Mouse (Mus musculus) induced T-regulatory cell, adult 2 months (primary cell): ENCODE measurements around the gene Scamp1.

ENCODE experiments used
- DNase-seq: peaks from one replicate; pipeline ENCODE4 v3.0.0-alpha.2; 2012; ENCODE audit warnings: low read depth

Gene Scamp1

DNA sequence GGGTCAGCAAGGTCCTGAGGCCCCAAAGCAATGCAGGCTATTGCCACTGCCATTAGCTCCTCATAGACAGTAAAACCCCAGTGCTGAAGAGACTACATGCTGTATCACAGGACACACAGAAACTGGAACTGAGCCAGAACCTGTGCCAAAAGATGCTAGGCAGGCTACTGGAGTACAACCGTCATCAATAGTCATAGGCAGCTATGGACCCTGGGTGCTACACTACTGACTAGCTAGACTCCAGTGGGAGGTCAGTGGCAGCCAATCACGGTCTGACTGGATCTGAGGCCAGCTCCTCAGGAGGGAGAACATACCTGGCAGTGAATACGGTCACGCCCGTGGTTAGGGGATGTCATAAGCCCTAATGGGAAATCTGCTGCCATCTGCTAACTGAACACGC, 14.4 kb downstream of the Scamp1 start:
- DNase-seq = no peak

DNA sequence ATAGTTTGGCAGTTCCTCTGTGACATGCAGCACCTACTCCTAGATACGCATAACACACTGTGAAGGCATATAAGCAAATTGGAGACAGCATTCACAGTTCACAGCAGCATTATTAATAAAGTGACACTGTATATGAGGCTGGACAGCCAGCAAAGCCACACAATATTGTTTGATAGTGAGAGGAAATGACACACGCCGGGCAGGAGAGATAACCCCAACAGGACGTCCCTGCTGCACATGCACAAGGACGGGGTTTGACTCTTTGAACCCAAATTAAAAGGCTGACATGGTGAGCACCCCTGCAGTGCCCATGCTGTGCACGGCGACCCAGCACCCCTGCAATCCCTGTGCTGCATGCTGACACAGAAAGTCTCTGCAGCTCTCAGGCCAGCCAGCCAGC, 17.5 kb downstream of the Scamp1 start:
- no peak for DNase-seq

DNA sequence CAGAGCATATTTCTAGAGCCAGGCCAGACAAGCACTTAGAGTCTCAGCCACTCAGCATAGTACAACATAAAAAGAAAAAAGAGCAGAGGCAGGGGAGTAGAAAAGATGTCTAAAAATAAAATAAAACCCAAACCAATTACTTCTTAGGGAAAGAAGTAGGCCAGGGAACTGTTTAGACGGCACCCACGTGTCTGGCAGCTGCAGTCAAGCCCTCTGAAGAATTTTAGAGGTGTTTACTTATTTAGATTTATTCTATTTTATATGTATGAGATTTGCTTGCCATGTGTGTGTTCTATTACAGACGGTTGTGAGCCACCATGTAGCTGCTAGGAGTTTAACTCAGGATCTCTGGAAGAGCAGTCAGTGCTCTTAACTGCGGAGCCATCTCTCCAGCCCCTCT, 18.5 kb downstream of the Scamp1 start:
- DNase-seq = no peak

DNA sequence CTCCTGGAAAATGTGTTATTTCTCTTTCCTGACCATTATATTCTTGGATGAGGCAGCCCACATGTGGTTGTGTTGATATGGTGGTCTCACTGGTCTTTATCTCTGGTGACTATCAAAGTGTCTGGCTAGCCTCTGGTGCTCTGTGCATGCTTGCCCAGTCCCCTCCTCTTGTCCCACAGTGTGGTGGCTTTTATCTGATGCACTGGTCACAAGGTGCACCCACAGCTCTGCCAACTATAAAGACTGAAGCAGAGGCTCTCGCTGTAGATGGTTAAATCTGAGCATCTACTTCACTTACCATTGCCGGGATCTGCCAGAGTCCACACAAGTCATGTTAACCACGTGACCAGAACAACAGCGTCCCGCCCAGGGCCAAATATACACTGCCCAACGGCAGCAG, 19.1 kb downstream of the Scamp1 start:
- DNase-seq = no peak

- no peak for DNase-seq
Observed at GRCm38 (mm10) chr13:94265291-94265690, 20.4 kb downstream of the Scamp1 start.

- DNase-seq = no peak
Observed at GRCm38 (mm10) chr13:94263943-94264342, 21.7 kb downstream of the Scamp1 start.

GRCm38 (mm10) chr13:94262551-94262950, 23.1 kb downstream of the Scamp1 start:
- no peak for DNase-seq

GRCm38 (mm10) chr13:94261624-94262023, 24.0 kb downstream of the Scamp1 start:
- DNase-seq = no peak

DNA sequence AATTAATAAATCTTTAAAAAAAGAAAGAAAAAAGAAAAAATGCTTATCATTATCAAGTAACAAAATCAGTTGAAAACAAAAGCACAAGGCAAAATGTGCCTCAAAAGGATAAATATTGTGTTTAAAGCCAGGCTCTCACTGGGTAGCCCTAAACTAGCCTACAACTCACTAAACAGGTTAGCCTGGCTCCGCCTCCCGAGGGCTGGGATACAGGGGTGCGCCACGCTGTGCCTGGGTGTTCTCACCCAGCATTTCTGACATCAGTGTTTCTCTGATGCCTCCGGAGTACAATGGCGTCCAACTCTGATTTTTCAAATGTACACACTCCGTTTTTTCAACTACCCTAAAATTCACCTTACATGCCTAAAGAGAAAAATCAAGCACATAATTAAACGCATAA, 24.7 kb downstream of the Scamp1 start:
- no peak for DNase-seq

DNA sequence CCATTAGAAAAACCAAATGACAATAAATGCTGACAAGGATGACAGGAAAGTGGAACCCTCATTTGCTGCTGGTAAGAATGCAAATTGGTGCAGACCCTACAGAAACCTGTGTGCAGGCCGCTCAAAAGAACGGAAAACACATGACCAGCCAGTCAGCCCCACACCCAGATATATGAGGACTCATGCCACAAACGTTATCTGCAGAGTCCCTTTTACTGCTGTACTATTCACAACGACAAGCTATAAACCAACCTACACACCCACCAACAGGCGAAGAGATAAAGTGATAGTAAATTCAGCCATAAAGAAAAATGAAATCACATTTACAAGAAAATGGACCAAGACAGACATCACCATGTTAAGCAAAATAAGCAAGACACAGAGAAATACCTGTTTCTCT, 26.4 kb downstream of the Scamp1 start:
- DNase-seq = no peak

GRCm38 (mm10) chr13:94258530-94258929, 27.1 kb downstream of the Scamp1 start:
- DNase-seq = no peak

- DNase-seq = no peak
Observed at GRCm38 (mm10) chr13:94257711-94258110, 27.9 kb downstream of the Scamp1 start.

GRCm38 (mm10) chr13:94255176-94255575, 30.5 kb downstream of the Scamp1 start:
- no peak for DNase-seq

DNA sequence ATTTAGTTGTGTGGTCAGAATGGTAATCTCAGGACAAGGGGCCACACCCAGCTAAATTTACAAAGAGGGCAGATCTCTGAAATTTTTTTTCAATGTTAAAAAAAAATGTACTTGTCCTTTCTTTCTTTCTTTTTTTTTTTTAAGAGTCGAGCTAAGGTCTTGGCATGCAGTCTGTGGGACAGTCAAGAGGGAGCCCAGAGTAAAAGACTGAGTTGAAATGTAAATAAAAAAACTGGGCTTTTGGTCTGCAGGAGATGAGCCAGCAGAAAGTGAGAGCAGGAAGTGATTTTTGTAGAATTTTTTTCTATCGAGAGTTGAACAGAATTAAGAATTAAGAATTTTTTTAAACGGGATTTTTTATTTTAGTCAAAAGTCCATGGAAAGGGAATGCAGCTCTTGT, 31.4 kb downstream of the Scamp1 start:
- DNase-seq = no peak

DNA sequence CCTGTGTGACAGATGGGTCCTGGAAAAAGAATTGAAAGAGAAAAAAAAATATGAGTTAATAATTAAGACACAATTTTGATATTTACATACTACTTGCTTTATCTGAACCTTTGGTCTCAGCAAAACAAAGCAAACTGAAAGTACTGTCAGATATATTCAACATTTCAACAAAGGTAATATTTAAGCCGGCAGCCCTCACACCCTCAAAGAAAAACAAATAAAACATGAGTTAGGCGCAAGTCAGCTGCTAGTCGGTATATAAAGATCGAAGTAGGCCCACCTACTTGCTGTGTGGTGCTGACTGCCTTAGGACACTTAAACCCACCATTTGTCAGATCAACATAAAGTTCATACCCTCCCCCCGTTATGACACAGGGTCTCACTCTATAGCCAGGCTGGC, 32.6 kb downstream of the Scamp1 start:
- no peak for DNase-seq

DNA sequence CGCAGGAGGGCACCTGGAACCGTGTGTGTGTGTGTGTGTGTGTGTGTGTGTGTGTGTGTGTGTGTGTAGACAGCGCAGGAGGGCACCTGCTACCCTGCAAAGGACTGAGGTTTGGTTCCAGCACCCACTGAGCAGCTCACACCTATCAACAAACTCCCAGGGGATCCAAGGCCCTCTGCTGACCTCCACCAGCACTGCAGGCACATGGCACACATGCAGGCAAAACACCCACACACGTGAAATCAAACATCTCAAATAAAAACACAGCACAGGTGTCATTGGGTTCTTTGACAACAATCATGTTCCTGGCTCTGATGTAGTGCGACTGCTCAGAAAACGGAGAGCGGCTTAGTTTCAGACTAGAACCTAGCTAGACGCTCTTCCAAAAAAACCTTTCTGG, 34.9 kb downstream of the Scamp1 start:
- no peak for DNase-seq

- no peak for DNase-seq
Observed at GRCm38 (mm10) chr13:94250188-94250587, 35.5 kb downstream of the Scamp1 start.

GRCm38 (mm10) chr13:94242897-94243296, 42.8 kb downstream of the Scamp1 start:
- DNase-seq = no peak

GRCm38 (mm10) chr13:94241892-94242524, 43.6 kb downstream of the Scamp1 start:
- DNase-seq = no peak

DNA sequence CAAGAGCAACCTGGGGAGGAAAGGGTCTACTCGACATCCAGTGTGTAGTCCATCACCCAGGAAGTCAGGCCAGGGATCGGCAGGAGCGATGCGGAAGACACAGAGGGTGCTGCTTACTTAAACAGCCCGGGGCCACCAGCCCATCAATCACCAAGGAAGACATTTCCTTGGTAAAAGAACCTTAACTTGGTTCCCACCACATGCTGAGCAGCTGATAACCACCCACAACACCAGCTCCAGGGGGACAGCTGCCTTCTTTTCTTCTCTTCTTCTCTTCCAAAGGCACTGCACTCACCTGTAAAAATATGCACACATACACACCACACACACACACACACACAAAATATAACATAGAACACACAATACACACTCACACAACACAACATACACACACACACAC, 44.8 kb downstream of the Scamp1 start:
- DNase-seq = no peak

- no peak for DNase-seq
Observed at GRCm38 (mm10) chr13:94240111-94240510, 45.5 kb downstream of the Scamp1 start.

DNA sequence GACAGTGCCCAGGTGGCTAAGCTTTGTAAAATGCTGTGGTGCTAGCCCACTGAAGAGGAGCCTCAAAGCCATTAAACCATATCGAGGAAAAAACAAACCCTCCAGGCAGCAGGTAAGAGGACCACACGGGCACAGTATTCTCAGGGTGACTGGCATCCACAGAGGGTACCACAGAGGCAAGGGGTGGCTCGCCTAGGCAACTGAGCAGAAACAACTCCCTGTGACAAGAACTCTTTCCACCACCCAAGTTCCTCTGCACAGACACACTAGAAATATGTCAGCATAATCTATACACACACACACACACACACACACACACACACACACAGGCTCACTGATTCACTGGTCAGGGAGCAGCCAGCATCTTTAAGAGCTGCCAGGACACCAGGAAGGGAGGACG, 46.2 kb downstream of the Scamp1 start:
- no peak for DNase-seq

DNA sequence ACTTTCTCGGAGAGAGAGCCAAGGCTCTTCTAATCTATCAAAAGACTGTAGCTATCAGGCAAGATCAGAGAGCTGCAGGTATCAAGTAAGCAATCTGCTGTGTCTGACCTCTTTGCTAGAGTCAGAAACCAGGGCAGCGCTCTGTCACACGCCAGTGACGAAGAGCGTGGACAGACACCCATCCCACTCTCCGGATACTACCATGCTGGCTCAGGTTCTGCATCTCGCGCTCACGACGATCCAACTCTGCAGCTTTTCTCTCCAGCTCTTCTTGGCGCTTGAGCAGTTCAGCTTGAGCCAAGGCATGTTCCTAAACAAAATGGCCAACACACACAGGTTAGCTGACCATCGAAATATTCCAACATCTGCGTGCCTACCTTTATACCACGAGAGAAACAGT, 53.8 kb downstream of the Scamp1 start:
- DNase-seq = no peak
